Mouse (Mus musculus): ENCODE measurements at regions not wholly inside any gene's neighbourhood (a gene's known extent, or its start where the extent isn't known, plus 50 kb on each side); places are given as distances from the start of the nearest gene placed in this dataset.

- no peak overlapping the region for H3K27ac ChIP-seq (ENCODE audit: insufficient read depth, low read depth)
- H3K27me3 ChIP-seq (replicated peaks) = peaks cover 44% of the 10 kb centered on the region
- no peak for DNase-seq (ENCODE audit: extremely low read depth)
- no peak overlapping the region for H3K9ac ChIP-seq (ENCODE audit: insufficient read depth, low read depth)
- H3K4me1 ChIP-seq (ENCODE audit: control insufficient read depth in 1 of 2, insufficient read depth in 2 of 2) = no peaks in the 10 kb centered on the region
- no peaks in the 10 kb centered on the region for H3K36me3 ChIP-seq (replicated peaks in 1 of 2; ENCODE audit: control insufficient read depth in 1 of 2, insufficient read depth in 1 of 2, low read length in 1 of 2)
- no peaks in the 10 kb centered on the region for H3K79me2 ChIP-seq (replicated peaks; ENCODE audit: control insufficient read depth, extremely low read depth, insufficient read depth, poor library complexity, severe bottlenecking)
- in situ Hi-C loops (cut with MboI; ENCODE audit: low pct_ligation_motif_present, low pct_unique_long_range_greater_than_20kb, low sequenced_read_pairs) (no loop called here), dilution Hi-C loops (cut with MboI; ENCODE audit: extremely low pct_ligation_motif_present, extremely low pct_unique_long_range_greater_than_20kb, low sequenced_read_pairs) (no loop called here)
- no peak overlapping the region for H3K4me2 ChIP-seq (ENCODE audit: insufficient read depth, low read depth, poor library complexity, severe bottlenecking)
- TF ChIP-seq TBP (conservative IDR thresholded peaks at IDR 0.05; ENCODE audit: low read depth, low read length) = no peak
- no peak for TF ChIP-seq EP300 (IDR thresholded peaks at IDR 0.05; ENCODE audit: low read length)
- TF ChIP-seq GABPA (IDR thresholded peaks at IDR 0.05; ENCODE audit: insufficient replicate concordance, low read depth, low read length) = no peak
- TF ChIP-seq MXI1 (IDR thresholded peaks at IDR 0.05; ENCODE audit: low read depth, low read length) = no peak
- TF ChIP-seq POLR2A (IDR thresholded peaks at IDR 0.05; ENCODE audit: low read depth, low read length) = no peak
- TF ChIP-seq ZC3H11A (IDR thresholded peaks at IDR 0.05; ENCODE audit: low read depth, low read length) = no peak
- TF ChIP-seq NELFE (IDR thresholded peaks at IDR 0.05; ENCODE audit: low read depth, low read length) = no peak
- no peak for TF ChIP-seq ETS1 (conservative IDR thresholded peaks at IDR 0.05; ENCODE audit: low read depth, low read length)
- H3K9me3 ChIP-seq (replicated peaks; ENCODE audit: low read length) = no peaks in the 10 kb centered on the region
- no peak overlapping the region for H3K4me3 ChIP-seq (replicated peaks in 1 of 3; ENCODE audit: low read depth in 2 of 3, low read length in 2 of 3, poor library complexity in 1 of 3)
Measured at GRCm38 (mm10) chr1:73244016-73244415, 228.3 kb upstream of the Tnp1 start.

- Histone ChIP-seq H3K9me3 (replicated peaks; ENCODE audit: low read length) (no peaks in the 10 kb centered on the region), H3K4me1 (ENCODE audit: control insufficient read depth in 1 of 2, insufficient read depth in 2 of 2) (no peaks in the 10 kb centered on the region), H3K4me3 (replicated peaks in 1 of 3; ENCODE audit: low read depth in 2 of 3, low read length in 2 of 3, poor library complexity in 1 of 3) (no peak overlapping the region), H3K9ac (ENCODE audit: insufficient read depth, low read depth) (no peak overlapping the region), H3K27me3 (replicated peaks) (peaks cover 46% of the 10 kb centered on the region), H3K4me2 (ENCODE audit: insufficient read depth, low read depth, poor library complexity, severe bottlenecking) (no peak overlapping the region), H3K36me3 (replicated peaks in 1 of 2; ENCODE audit: control insufficient read depth in 1 of 2, insufficient read depth in 1 of 2, low read length in 1 of 2) (no peaks in the 10 kb centered on the region), H3K27ac (ENCODE audit: insufficient read depth, low read depth) (no peak overlapping the region), H3K79me2 (replicated peaks; ENCODE audit: control insufficient read depth, extremely low read depth, insufficient read depth, poor library complexity, severe bottlenecking) (no peaks in the 10 kb centered on the region)
- no peak for TF ChIP-seq CTCF (conservative IDR thresholded peaks at IDR 0.05 in 1 of 2, IDR thresholded peaks at IDR 0.05 in 1 of 2; ENCODE audit: low read depth in 2 of 2, low read length in 2 of 2)
- TF ChIP-seq MAFK (IDR thresholded peaks at IDR 0.05; ENCODE audit: insufficient replicate concordance, low read length) = no peak
- TF ChIP-seq MXI1 (IDR thresholded peaks at IDR 0.05; ENCODE audit: low read depth, low read length) = no peak
- TF ChIP-seq ETS1 (conservative IDR thresholded peaks at IDR 0.05; ENCODE audit: low read depth, low read length) = no peak
- no peak for TF ChIP-seq TCF12 (IDR thresholded peaks at IDR 0.05; ENCODE audit: low read depth, low read length)
- no peak for TF ChIP-seq NELFE (IDR thresholded peaks at IDR 0.05; ENCODE audit: low read depth, low read length)
- no peak for TF ChIP-seq POLR2A (IDR thresholded peaks at IDR 0.05; ENCODE audit: low read depth, low read length)
- no peak for TF ChIP-seq RCOR1 (conservative IDR thresholded peaks at IDR 0.05; ENCODE audit: low read depth, low read length)
- no peak for TF ChIP-seq EP300 (IDR thresholded peaks at IDR 0.05; ENCODE audit: low read length)
- no peak for TF ChIP-seq BHLHE40 (IDR thresholded peaks at IDR 0.05; ENCODE audit: low read depth, low read length)
- no peak for TF ChIP-seq ELF1 (IDR thresholded peaks at IDR 0.05; ENCODE audit: low read depth, low read length)
- TF ChIP-seq ZKSCAN1 (IDR thresholded peaks at IDR 0.05; ENCODE audit: borderline replicate concordance, low read depth, low read length) = no peak
- no peak for TF ChIP-seq MAZ (IDR thresholded peaks at IDR 0.05; ENCODE audit: low read depth, low read length)
- no peak for TF ChIP-seq TBP (conservative IDR thresholded peaks at IDR 0.05; ENCODE audit: low read depth, low read length)
- no peak for TF ChIP-seq MYC (IDR thresholded peaks at IDR 0.05; ENCODE audit: low read depth, low read length)
- no peak for TF ChIP-seq ZC3H11A (IDR thresholded peaks at IDR 0.05; ENCODE audit: low read depth, low read length)
- TF ChIP-seq SIN3A (IDR thresholded peaks at IDR 0.05; ENCODE audit: low read length) = no peak
- TF ChIP-seq GABPA (IDR thresholded peaks at IDR 0.05; ENCODE audit: insufficient replicate concordance, low read depth, low read length) = no peak
- TF ChIP-seq E2F4 (IDR thresholded peaks at IDR 0.05; ENCODE audit: insufficient replicate concordance, low read depth, low read length) = no peak
- in situ Hi-C loops (cut with MboI; ENCODE audit: low pct_ligation_motif_present, low pct_unique_long_range_greater_than_20kb, low sequenced_read_pairs) (no loop called here), dilution Hi-C loops (cut with MboI; ENCODE audit: extremely low pct_ligation_motif_present, extremely low pct_unique_long_range_greater_than_20kb, low sequenced_read_pairs) (no loop called here)
- DNase-seq (ENCODE audit: extremely low read depth) = no peak
Measured at GRCm38 (mm10) chr1:73242290-73242689, 226.6 kb upstream of the Tnp1 start.
